Mouse (Mus musculus) liver, embryonic 14.5 days (tissue): Measurements from ENCODE around the gene Serpina3b.

Experiments
- CTCF ChIP-seq: IDR thresholded peaks from 2 replicates; pipeline ENCODE4 v1.5.1; 2016; ENCODE audit warnings: antibody characterized with exemption, low read depth, control low read depth
- EP300 ChIP-seq: IDR thresholded peaks from 2 replicates; pipeline ENCODE4 v1.6.1; 2016; ENCODE audit warnings: antibody characterized with exemption, low read depth

DNA sequence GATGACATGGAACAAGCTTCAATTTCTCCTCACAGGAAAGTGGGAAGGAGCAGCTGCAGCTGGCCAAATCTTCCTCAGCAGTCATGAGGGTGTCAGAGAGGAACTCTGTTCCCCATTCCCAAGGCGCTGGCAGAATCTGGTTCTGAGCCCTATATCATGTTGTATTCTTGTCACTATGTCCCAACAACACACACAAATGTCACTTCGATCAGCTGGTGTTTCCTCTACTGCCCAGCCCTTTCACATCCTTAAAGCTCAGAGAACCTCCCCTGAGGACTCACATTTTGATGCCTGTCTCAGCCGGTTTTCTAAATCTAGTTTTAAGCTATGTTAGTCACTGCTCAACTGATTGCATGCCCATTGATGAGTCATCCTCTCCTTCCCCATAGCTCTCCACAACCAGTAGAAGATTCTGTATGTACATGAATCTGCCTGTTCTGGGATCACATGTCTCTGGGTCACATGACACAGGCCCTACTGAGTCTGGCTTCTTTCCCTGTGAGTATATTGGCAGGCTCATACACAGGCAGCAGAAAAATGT lies 58.3 kb downstream of the Serpina3b start:
- no peak for TF ChIP-seq CTCF
- no peak for TF ChIP-seq EP300
